Comparison of ENCODE assay signal across 8 mouse cellular contexts in the genomic region with DNA sequence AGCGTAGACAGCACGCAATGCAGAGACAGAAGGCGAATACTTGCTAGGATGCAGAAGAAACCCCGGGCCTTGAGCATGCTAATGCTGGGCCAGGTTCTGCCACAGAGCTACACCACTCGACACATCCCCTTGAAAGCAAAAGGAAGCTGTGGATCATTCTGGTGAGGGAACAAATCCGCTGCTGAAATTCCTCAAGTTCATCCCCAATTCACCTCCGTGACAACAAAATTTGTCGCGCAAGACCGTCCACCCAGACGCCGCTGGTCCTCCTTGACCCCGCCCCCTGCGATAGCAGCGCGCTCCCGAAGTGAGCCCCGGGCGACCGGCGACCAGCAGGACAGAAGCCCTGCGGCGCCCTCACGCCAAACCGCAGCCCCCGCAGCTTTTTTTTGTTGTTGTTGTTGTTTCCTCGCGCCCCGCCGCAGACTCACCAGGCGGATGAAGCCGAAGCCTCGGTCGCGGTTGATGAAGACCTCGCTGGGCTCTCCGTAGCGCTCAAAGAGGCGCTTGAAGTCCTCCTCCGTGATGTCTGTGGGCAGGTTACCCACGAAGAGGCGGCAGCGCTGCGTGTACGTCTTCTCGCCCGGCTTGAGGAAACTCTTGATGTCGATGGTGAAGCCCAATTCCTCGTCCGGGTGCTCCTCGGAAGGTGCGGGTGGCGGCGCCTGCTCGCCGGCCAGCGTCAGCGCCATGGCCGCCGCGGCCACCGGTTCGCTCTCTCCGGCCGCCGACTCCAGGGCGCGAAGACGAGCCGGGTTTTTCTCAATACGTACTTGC. TPM values are rescaled to one million over a fixed set of nuclear protein-coding genes. Genes with fewer than 3 reads are reported as not detected.
DNase-seq lines count a peak whose midpoint lies in the region; ATAC-seq and TF ChIP-seq lines count a peak whose summit lies in the region.

No protein-coding gene starts in this region.

- H3K27ac ChIP-seq in bone marrow, adult 2 months (ENCODE audit: control insufficient read depth, insufficient read depth, low read depth, low read length, poor library complexity) = peak overlapping the region; percentile 79
- peak overlapping the region; percentile 96 for H3K27ac ChIP-seq in embryonic facial prominence, embryonic 14.5 days (replicated peaks; ENCODE audit: low read depth, low read length)
- H3K27ac ChIP-seq in limb, embryonic 14.5 days (replicated peaks; ENCODE audit: low read depth, low read length) = peak overlapping the region; percentile 95
- H3K27ac ChIP-seq in midbrain, embryonic 16.5 days (ENCODE audit: low read length) = peak overlapping the region; percentile 96

- under 1% methylated on average over 71 of the region's 71 CpGs for WGBS in bone marrow, adult 2 months
- WGBS in embryonic facial prominence, embryonic 14.5 days = under 1% methylated on average over 51 of the region's 71 CpGs
- under 1% methylated on average over 70 of the region's 71 CpGs for WGBS in limb, embryonic 14.5 days
- WGBS in midbrain, embryonic 16.5 days = under 1% methylated on average over 71 of the region's 71 CpGs

- 0 out of 2 replicates have a peak, but pooled peaks have one; percentile 37 for TF ChIP-seq POLR2A in bone marrow, adult 2 months (IDR thresholded peaks at IDR 0.05; ENCODE audit: borderline replicate concordance, control insufficient read depth, low read depth, low read length)
- no peak for TF ChIP-seq POLR2A in limb, embryonic 14.5 days (IDR thresholded peaks at IDR 0.05; ENCODE audit: borderline replicate concordance, extremely low read depth, insufficient read depth, insufficient read length)

- peak; percentile 13; the same call in 1 of the 2 replicates for ATAC-seq in embryonic facial prominence, embryonic 14.5 days (ENCODE audit: low read depth)
- ATAC-seq in limb, embryonic 14.5 days (ENCODE audit: low FRiP score, low read depth) = peak; percentile 24
- peak; percentile 43 for ATAC-seq in midbrain, embryonic 16.5 days

- peak; percentile 62 for DNase-seq in 416B (ENCODE audit: low read depth)
- DNase-seq in embryonic facial prominence, embryonic 14.5 days (ENCODE audit: low spot score) = peak; percentile 63
- DNase-seq in heart, adult 8-10 months (ENCODE audit: low spot score) = peak; percentile 63
- peak; percentile 64 for DNase-seq in kidney, adult 9 months
- peak; percentile 18 for DNase-seq in limb, embryonic 14.5 days (ENCODE audit: low spot score)
- DNase-seq in spleen, postnatal 10 days (ENCODE audit: low spot score in 2 of 2) = peak; percentile 80 to 89

- TF ChIP-seq CTCF in bone marrow, adult 2 months (IDR thresholded peaks at IDR 0.05; ENCODE audit: control insufficient read depth, insufficient read depth, low read length) = no peak

- no peaks in the 10 kb centered on the region for H3K27me3 ChIP-seq in embryonic facial prominence, embryonic 14.5 days (replicated peaks; ENCODE audit: control insufficient read depth, insufficient read depth, low read length)
- H3K27me3 ChIP-seq in limb, embryonic 14.5 days (ENCODE audit: control insufficient read depth, insufficient read depth, low read length) = no peaks in the 10 kb centered on the region
- H3K27me3 ChIP-seq in midbrain, embryonic 16.5 days (ENCODE audit: control insufficient read depth, insufficient read depth, low read depth, low read length) = no peaks in the 10 kb centered on the region

- H3K4me3 ChIP-seq in bone marrow, adult 2 months (replicated peaks; ENCODE audit: control insufficient read depth, low read depth, low read length) = peak overlapping the region; percentile 81
- peak overlapping the region; percentile 95 for H3K4me3 ChIP-seq in embryonic facial prominence, embryonic 14.5 days (ENCODE audit: low read depth, low read length)
- H3K4me3 ChIP-seq in limb, embryonic 14.5 days (replicated peaks; ENCODE audit: low read length) = peak overlapping the region; percentile 97
- H3K4me3 ChIP-seq in midbrain, embryonic 16.5 days (ENCODE audit: low read depth, low read length) = peak overlapping the region; percentile 94

- no peaks in the 10 kb centered on the region for H3K36me3 ChIP-seq in embryonic facial prominence, embryonic 14.5 days (ENCODE audit: control insufficient read depth, insufficient read depth, low read length)
- no peaks in the 10 kb centered on the region for H3K36me3 ChIP-seq in limb, embryonic 14.5 days (ENCODE audit: control insufficient read depth, insufficient read depth, low read length)
- H3K36me3 ChIP-seq in midbrain, embryonic 16.5 days (ENCODE audit: control insufficient read depth, insufficient read depth, low read length) = no peaks in the 10 kb centered on the region

- peak overlapping the region; percentile 74 for H3K4me2 ChIP-seq in embryonic facial prominence, embryonic 14.5 days (ENCODE audit: low read depth, low read length)
- H3K4me2 ChIP-seq in limb, embryonic 14.5 days (replicated peaks; ENCODE audit: low read depth, low read length, severe bottlenecking) = peak overlapping the region; percentile 73
- H3K4me2 ChIP-seq in midbrain, embryonic 16.5 days (ENCODE audit: low read length) = peak overlapping the region; percentile 69

- H3K9ac ChIP-seq in embryonic facial prominence, embryonic 14.5 days (ENCODE audit: low read depth, low read length) = peak overlapping the region; percentile 94
- peak overlapping the region; percentile 84 for H3K9ac ChIP-seq in limb, embryonic 14.5 days (ENCODE audit: low read depth, low read length, severe bottlenecking)
- H3K9ac ChIP-seq in midbrain, embryonic 16.5 days (ENCODE audit: low read depth, low read length) = peak overlapping the region; percentile 90

- no peaks in the 10 kb centered on the region; the same call in 1 of the 2 replicates for H3K4me1 ChIP-seq in bone marrow, adult 2 months (ENCODE audit: control insufficient read depth, insufficient read depth, low read length)
- H3K4me1 ChIP-seq in embryonic facial prominence, embryonic 14.5 days (ENCODE audit: control insufficient read depth, insufficient read depth, low read length) = peaks cover 12% of the 10 kb centered on the region
- peaks cover 20% of the 10 kb centered on the region for H3K4me1 ChIP-seq in limb, embryonic 14.5 days (ENCODE audit: control insufficient read depth, insufficient read depth, low read length)
- H3K4me1 ChIP-seq in midbrain, embryonic 16.5 days (ENCODE audit: control insufficient read depth, insufficient read depth, low read length) = peaks cover 33% of the 10 kb centered on the region

- no peaks in the 10 kb centered on the region for H3K9me3 ChIP-seq in embryonic facial prominence, embryonic 14.5 days (ENCODE audit: control insufficient read depth, low read length)
- H3K9me3 ChIP-seq in limb, embryonic 14.5 days (ENCODE audit: control insufficient read depth, low read length) = no peaks in the 10 kb centered on the region
- no peaks in the 10 kb centered on the region for H3K9me3 ChIP-seq in midbrain, embryonic 16.5 days (replicated peaks; ENCODE audit: control insufficient read depth, low read length, poor library complexity, severe bottlenecking)

RNA-seq across cellular contexts. Expression of gene Pspc1, which starts 0.6 kb away (rescaled TPM):
- polyA plus RNA-seq in bone marrow, adult 2 months (2011; ENCODE audit: insufficient read depth, insufficient read length, low replicate concordance, missing spikeins) = 21.8 and 27.4 TPM in 2 replicates
- 27.1 and 29.8 TPM in 2 replicates for polyA plus RNA-seq in embryonic facial prominence, embryonic 14.5 days (2014; fragmentation: Nextera tagmentation; extraction: Ambion mirVana)
- total RNA-seq in heart, adult 8-10 months (2022) = 10 to 100 TPM; 12.1 to 22.6 (median 17.0) TPM
- polyA plus RNA-seq in limb, embryonic 14.5 days (2012; rRNA removed) = 27.1 and 41.5 TPM in 2 replicates
- polyA plus RNA-seq in limb, embryonic 14.5 days (2014; fragmentation: Nextera tagmentation; extraction: Ambion mirVana) = 23.8 and 26.4 TPM in 2 replicates
- 38.8 and 49.1 TPM in 2 replicates for polyA plus RNA-seq in midbrain, embryonic 16.5 days (2015; fragmentation: Nextera tagmentation; extraction: Ambion mirVana)

RNA-seq across cellular contexts. Expression of gene Zmym5, which starts 34.0 kb away (rescaled TPM):
- 9.2 and 17.4 TPM in 2 replicates for polyA plus RNA-seq in bone marrow, adult 2 months (2011; ENCODE audit: insufficient read depth, insufficient read length, low replicate concordance, missing spikeins)
- polyA plus RNA-seq in embryonic facial prominence, embryonic 14.5 days (2014; fragmentation: Nextera tagmentation; extraction: Ambion mirVana) = 19.8 TPM in 2 replicates
- total RNA-seq in heart, adult 8-10 months (2022) = 10 to 100 TPM; 17.9 to 21.2 (median 20.6) TPM
- 24.5 and 32.9 TPM in 2 replicates for polyA plus RNA-seq in limb, embryonic 14.5 days (2012; rRNA removed)
- polyA plus RNA-seq in limb, embryonic 14.5 days (2014; fragmentation: Nextera tagmentation; extraction: Ambion mirVana) = 22.0 and 24.4 TPM in 2 replicates
- 36.4 and 38.5 TPM in 2 replicates for polyA plus RNA-seq in midbrain, embryonic 16.5 days (2015; fragmentation: Nextera tagmentation; extraction: Ambion mirVana)

Comparison
In these comparisons a context has a peak if more than half of its experiments do, and no peak if none do; other contexts are left out.
1. Peak in every context shown above with its lines: DNase-seq, ATAC-seq, H3K4me3 ChIP-seq and H3K27ac ChIP-seq.
2. DNase-seq: peak in every context shown above with its lines; median percentile 84 in spleen, postnatal 10 days; 64 in kidney, adult 9 months; 63 in embryonic facial prominence, embryonic 14.5 days; 63 in heart, adult 8-10 months; 62 in 416B; 18 in limb, embryonic 14.5 days.